Mouse (Mus musculus): ENCODE results near the gene Cdc42se2. TPM values are rescaled to one million over a fixed set of nuclear protein-coding genes. Genes with fewer than 3 reads are reported as not detected.

The Cdc42se2 gene
- polyA plus RNA-seq, 1 experiment, result 3.3 TPM

- no peaks in the 10 kb centered on the region for H3K9me3 ChIP-seq
- H3K36me3 ChIP-seq (replicated peaks; ENCODE audit: low read length), result peaks cover 50% of the 10 kb centered on the region
- H3K4me1 ChIP-seq, result peaks cover 17% of the 10 kb centered on the region
- H3K4me3 ChIP-seq (replicated peaks), result peak overlapping the region; percentile 44
- TF ChIP-seq GATA1 (IDR thresholded peaks at IDR 0.05; ENCODE audit: borderline replicate concordance, low read length), result no peak
- TF ChIP-seq FLI1 (IDR thresholded peaks at IDR 0.05; ENCODE audit: low read length), result no peak
- no peaks in the 10 kb centered on the region for H3K27me3 ChIP-seq (replicated peaks)
Measured at GRCm38 (mm10) chr11:54699972-54700371, 87.5 kb downstream of the Cdc42se2 start.

- Histone ChIP-seq H3K36me3 (replicated peaks; ENCODE audit: low read length) (peaks cover 64% of the 10 kb centered on the region), H3K27me3 (replicated peaks) (no peaks in the 10 kb centered on the region), H3K9me3 (no peaks in the 10 kb centered on the region), H3K4me1 (peaks cover 18% of the 10 kb centered on the region), H3K4me3 (replicated peaks) (no peak overlapping the region)
- TF ChIP-seq FLI1 (IDR thresholded peaks at IDR 0.05; ENCODE audit: low read length) (no peak), GATA1 (IDR thresholded peaks at IDR 0.05; ENCODE audit: borderline replicate concordance, low read length) (no peak)
Measured at GRCm38 (mm10) chr11:54698636-54699035, 88.8 kb downstream of the Cdc42se2 start.

- no peak for TF ChIP-seq GATA1 (IDR thresholded peaks at IDR 0.05; ENCODE audit: borderline replicate concordance, low read length)
- no peak for TF ChIP-seq FLI1 (IDR thresholded peaks at IDR 0.05; ENCODE audit: low read length)
- Histone ChIP-seq H3K36me3 (replicated peaks; ENCODE audit: low read length) (peaks cover 69% of the 10 kb centered on the region), H3K4me1 (peaks cover 15% of the 10 kb centered on the region), H3K4me3 (replicated peaks) (no peak overlapping the region), H3K27me3 (replicated peaks) (no peaks in the 10 kb centered on the region), H3K9me3 (no peaks in the 10 kb centered on the region)
Measured at GRCm38 (mm10) chr11:54697611-54698010, 89.9 kb downstream of the Cdc42se2 start.

GRCm38 (mm10) chr11:54695951-54696350 lies 91.5 kb downstream of the Cdc42se2 start:
- peaks cover 82% of the 10 kb centered on the region for H3K36me3 ChIP-seq (replicated peaks; ENCODE audit: low read length)
- TF ChIP-seq GATA1 (IDR thresholded peaks at IDR 0.05; ENCODE audit: borderline replicate concordance, low read length) (no peak), FLI1 (IDR thresholded peaks at IDR 0.05; ENCODE audit: low read length) (no peak)
- H3K4me3 ChIP-seq (replicated peaks), result no peak overlapping the region
- peaks cover 21% of the 10 kb centered on the region for H3K4me1 ChIP-seq
- no peaks in the 10 kb centered on the region for H3K9me3 ChIP-seq
- no peaks in the 10 kb centered on the region for H3K27me3 ChIP-seq (replicated peaks)

- Histone ChIP-seq H3K4me1 (peaks cover 9% of the 10 kb centered on the region), H3K4me3 (replicated peaks) (no peak overlapping the region), H3K36me3 (replicated peaks; ENCODE audit: low read length) (peaks cover 90% of the 10 kb centered on the region), H3K27me3 (replicated peaks) (no peaks in the 10 kb centered on the region), H3K9me3 (no peaks in the 10 kb centered on the region)
- TF ChIP-seq GATA1 (IDR thresholded peaks at IDR 0.05; ENCODE audit: borderline replicate concordance, low read length) (no peak), FLI1 (IDR thresholded peaks at IDR 0.05; ENCODE audit: low read length) (no peak)
Measured at GRCm38 (mm10) chr11:54694291-54694690, 93.2 kb downstream of the Cdc42se2 start.

GRCm38 (mm10) chr11:54693696-54694095 lies 93.8 kb downstream of the Cdc42se2 start:
- Histone ChIP-seq H3K27me3 (replicated peaks) (no peaks in the 10 kb centered on the region), H3K4me1 (peaks cover 9% of the 10 kb centered on the region), H3K9me3 (no peaks in the 10 kb centered on the region), H3K4me3 (replicated peaks) (no peak overlapping the region), H3K36me3 (replicated peaks; ENCODE audit: low read length) (peaks cover 93% of the 10 kb centered on the region)
- TF ChIP-seq FLI1 (IDR thresholded peaks at IDR 0.05; ENCODE audit: low read length) (no peak), GATA1 (IDR thresholded peaks at IDR 0.05; ENCODE audit: borderline replicate concordance, low read length) (no peak)

- no peaks in the 10 kb centered on the region for H3K9me3 ChIP-seq
- TF ChIP-seq FLI1 (IDR thresholded peaks at IDR 0.05; ENCODE audit: low read length), result no peak
- TF ChIP-seq GATA1 (IDR thresholded peaks at IDR 0.05; ENCODE audit: borderline replicate concordance, low read length), result no peak
- no peaks in the 10 kb centered on the region for H3K27me3 ChIP-seq (replicated peaks)
- H3K4me3 ChIP-seq (replicated peaks), result no peak overlapping the region
- peaks cover 91% of the 10 kb centered on the region for H3K36me3 ChIP-seq (replicated peaks; ENCODE audit: low read length)
- peaks cover 9% of the 10 kb centered on the region for H3K4me1 ChIP-seq
Measured at GRCm38 (mm10) chr11:54691179-54691578, 96.3 kb downstream of the Cdc42se2 start.

DNA sequence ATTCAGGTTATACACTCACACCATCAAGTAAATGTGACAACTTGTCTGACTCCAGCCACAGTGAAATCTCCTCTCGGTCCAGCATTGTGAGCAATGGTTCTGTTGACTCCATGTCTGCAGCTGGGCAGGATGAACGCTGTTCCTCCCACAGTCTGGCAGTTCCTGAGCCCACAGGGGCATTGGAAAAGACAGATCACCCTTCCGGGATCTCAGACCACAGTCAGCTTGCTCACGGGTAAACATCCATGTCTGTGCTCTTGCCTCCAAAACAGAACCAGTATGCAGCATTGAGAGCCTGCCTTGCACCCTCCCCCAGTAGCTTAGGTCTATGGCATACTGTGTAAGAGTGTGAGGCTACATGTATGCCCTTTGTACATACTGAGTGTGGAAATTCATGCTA lies 97.3 kb downstream of the Cdc42se2 start:
- Histone ChIP-seq H3K9me3 (no peaks in the 10 kb centered on the region), H3K4me1 (peaks cover 9% of the 10 kb centered on the region), H3K36me3 (replicated peaks; ENCODE audit: low read length) (peaks cover 90% of the 10 kb centered on the region), H3K27me3 (replicated peaks) (no peaks in the 10 kb centered on the region), H3K4me3 (replicated peaks) (no peak overlapping the region)
- TF ChIP-seq GATA1 (IDR thresholded peaks at IDR 0.05; ENCODE audit: borderline replicate concordance, low read length), result no peak
- no peak for TF ChIP-seq FLI1 (IDR thresholded peaks at IDR 0.05; ENCODE audit: low read length)

- Histone ChIP-seq H3K27me3 (replicated peaks) (no peaks in the 10 kb centered on the region), H3K4me3 (replicated peaks) (no peak overlapping the region), H3K36me3 (replicated peaks; ENCODE audit: low read length) (peaks cover 87% of the 10 kb centered on the region), H3K4me1 (peaks cover 3% of the 10 kb centered on the region; the same call in 1 of the 2 replicates), H3K9me3 (no peaks in the 10 kb centered on the region)
- TF ChIP-seq FLI1 (IDR thresholded peaks at IDR 0.05; ENCODE audit: low read length) (no peak), GATA1 (IDR thresholded peaks at IDR 0.05; ENCODE audit: borderline replicate concordance, low read length) (no peak)
Measured at GRCm38 (mm10) chr11:54684831-54685230, 102.6 kb downstream of the Cdc42se2 start.

- no peaks in the 10 kb centered on the region for H3K27me3 ChIP-seq (replicated peaks)
- H3K9me3 ChIP-seq, result no peaks in the 10 kb centered on the region
- peaks cover 82% of the 10 kb centered on the region for H3K36me3 ChIP-seq (replicated peaks; ENCODE audit: low read length)
- H3K4me3 ChIP-seq (replicated peaks), result no peak overlapping the region
- H3K4me1 ChIP-seq, result peaks cover 3% of the 10 kb centered on the region; the same call in 1 of the 2 replicates
- no peak for TF ChIP-seq GATA1 (IDR thresholded peaks at IDR 0.05; ENCODE audit: borderline replicate concordance, low read length)
- no peak for TF ChIP-seq FLI1 (IDR thresholded peaks at IDR 0.05; ENCODE audit: low read length)
Measured at GRCm38 (mm10) chr11:54679141-54679540, 108.3 kb downstream of the Cdc42se2 start.
